Mouse (Mus musculus) small intestine, adult 2 months (tissue): ENCODE measurements at regions not wholly inside any gene's neighbourhood (a gene's known extent, or its start where the extent isn't known, plus 50 kb on each side); places are given as distances from the start of the nearest gene placed in this dataset.

Source experiments
- CTCF ChIP-seq: fragments of 200-500 bp; IDR thresholded peaks from 2 replicates; pipeline ENCODE4 v1.5.1; 2012; ENCODE audit warnings: low read depth, mild to moderate bottlenecking, control low read depth, inconsistent platforms, low read length, moderate library complexity, mixed read lengths; ENCODE audit not compliant: insufficient replicate concordance, insufficient read length; ENCODE audit errors: extremely low read depth
- POLR2A ChIP-seq: fragments of 200-500 bp; IDR thresholded peaks from 2 replicates; pipeline ENCODE4 v1.6.1; 2012; ENCODE audit warnings: low read depth, mild to moderate bottlenecking, control low read depth, inconsistent platforms, low read length, moderate library complexity

- TF ChIP-seq CTCF (no peak), POLR2A (no peak)
These were observed 410.7 kb upstream of the Intu start for GRCm38 (mm10) chr3:40120298-40120875.
